Mouse (Mus musculus): ENCODE measurements at regions not wholly inside any gene's neighbourhood (a gene's known extent, or its start where the extent isn't known, plus 50 kb on each side); places are given as distances from the start of the nearest gene placed in this dataset.

DNA sequence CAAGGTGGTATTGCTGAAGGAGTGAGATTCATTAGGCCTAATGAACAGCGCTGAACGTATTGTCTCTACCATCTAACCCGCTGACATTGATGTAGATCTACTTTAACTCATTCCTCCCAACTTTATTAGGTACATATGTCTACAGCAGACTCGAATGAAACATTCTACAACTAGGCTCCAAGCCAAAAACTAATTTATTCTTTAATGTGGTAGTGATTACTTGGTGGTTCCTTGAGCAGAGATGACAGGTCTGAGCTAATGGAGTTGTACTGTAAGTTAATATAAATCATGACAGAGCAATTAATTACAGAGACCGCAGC is 271.2 kb downstream of the Etnk1 start:
- TF ChIP-seq CEBPB (IDR thresholded peaks at IDR 0.05; ENCODE audit: low read depth) = no peak
- no peak for TF ChIP-seq USF1 (IDR thresholded peaks at IDR 0.05; ENCODE audit: low read depth)
- TF ChIP-seq MAX (IDR thresholded peaks at IDR 0.05) = no peak
